Mouse (Mus musculus) spleen, adult 10 weeks (tissue): Measurements from ENCODE around the gene Fcnb. TPM values are rescaled to one million over a fixed set of nuclear protein-coding genes. Genes with fewer than 3 reads are reported as not detected.

Experiments used
- polyA plus RNA-seq: library from polyadenylated mRNA; stranded (reverse); fragments of 350-450 nt; fragmentation: Illumina TruSeq; extraction: RNeasy Lipid Tissue Mini Kit (QIAGEN cat#74804); gene quantifications from one replicate; pipeline ENCODE4 v1.2.3, GENCODE M21; 2015; ENCODE audit warnings: low replicate concordance; ENCODE audit not compliant: insufficient read depth

Fcnb gene
- polyA plus RNA-seq = 0.48 TPM

GRCm38 (mm10) chr2:28084768-28085167 is at the start of gene Fcnb:
TSS of gene Fcnb (minus strand) at chr2:28084885.

Other genes starting within 250 kb of the Fcnb start
- 2.9 TPM for gene Col5a1, start 198.5 kb downstream of the Fcnb start, polyA plus RNA-seq
- 16.4 TPM for gene Olfm1, start 108.1 kb upstream of the Fcnb start, polyA plus RNA-seq